Mouse (Mus musculus): Measurements from ENCODE around the gene Vhl.

Vhl gene

DNA sequence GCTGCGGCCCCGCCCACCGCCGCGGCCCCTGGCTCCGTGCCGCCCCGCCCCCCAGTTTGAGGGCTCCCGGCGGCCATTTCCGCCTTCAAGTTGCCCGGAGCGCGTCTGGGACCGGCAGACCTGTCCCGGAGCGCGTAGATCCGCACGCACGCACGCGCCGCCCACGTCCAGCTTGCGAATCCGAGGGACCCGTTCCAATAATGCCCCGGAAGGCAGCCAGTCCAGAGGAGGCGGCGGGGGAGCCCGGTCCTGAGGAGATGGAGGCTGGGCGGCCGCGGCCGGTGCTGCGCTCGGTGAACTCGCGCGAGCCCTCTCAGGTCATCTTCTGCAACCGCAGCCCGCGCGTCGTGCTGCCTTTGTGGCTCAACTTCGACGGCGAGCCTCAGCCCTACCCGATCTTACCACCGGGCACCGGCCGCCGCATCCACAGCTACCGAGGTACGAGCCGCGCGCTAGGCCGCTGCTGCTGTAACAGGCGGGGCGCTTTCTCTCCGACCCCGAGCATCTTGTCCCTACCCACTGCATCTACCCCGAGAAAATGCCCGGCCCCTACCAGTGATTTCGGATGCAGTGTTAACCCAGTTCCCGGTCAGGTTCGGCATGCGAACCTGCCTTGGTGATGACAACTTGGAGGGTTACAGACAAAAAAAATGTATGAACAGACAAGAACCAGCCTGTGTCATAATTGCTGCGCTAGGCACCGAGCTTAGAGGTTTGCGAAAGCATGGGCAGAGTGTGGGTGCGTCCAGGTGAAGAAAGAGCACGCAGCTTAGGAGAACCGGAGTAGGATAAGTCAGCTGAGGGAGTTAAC is at the start of gene Vhl:
Gene Vhl (plus strand): TSS at position 19 of the 811 bp plus-strand sequence.
- peak; percentile 82 for DNase-seq

- no peak for DNase-seq
Measured at GRCm38 (mm10) chr6:113576044-113576443, 47.7 kb upstream of the Vhl start.

DNA sequence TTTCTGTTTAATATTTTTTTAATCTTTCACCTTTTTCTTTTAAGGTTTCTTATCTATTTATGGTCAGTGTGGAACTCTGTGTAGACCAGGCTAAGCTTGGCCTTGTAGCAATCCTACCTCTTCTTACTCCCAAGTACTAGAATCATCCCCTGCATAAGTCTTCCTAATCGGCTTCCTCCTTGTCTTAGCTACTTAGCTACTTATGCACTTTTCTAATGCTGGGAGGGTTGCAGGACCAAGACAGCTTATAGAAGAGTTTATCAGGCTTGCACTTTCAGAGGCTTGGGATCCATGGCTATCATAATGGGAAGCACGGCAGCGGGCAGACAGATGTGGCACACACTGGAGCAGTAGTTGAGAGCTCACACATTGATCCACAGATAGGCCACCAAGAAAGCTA is 44.5 kb upstream of the Vhl start:
- DNase-seq: no peak

DNA sequence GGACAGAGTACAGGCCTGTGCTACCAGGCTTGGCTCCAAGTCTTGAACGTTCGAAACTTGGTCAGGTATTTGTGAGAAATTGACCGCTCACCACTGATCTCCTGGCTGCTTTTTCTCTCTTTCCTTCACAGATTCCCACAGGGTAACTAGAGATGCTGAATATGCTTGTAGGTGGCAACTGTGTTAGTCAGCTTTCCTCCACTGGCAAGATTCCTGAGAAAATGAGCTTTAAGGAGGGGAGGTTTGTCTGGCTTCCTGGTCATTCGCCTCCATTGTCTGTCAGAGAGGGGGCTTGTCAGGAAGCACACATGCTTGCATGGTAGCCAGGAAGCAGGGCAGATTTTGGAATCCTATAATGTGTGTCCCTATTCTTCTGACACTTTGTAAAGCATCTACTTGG is 40.7 kb upstream of the Vhl start:
- no peak for DNase-seq

- DNase-seq: no peak
Measured at GRCm38 (mm10) chr6:113585065-113585464, 38.7 kb upstream of the Vhl start.

DNA sequence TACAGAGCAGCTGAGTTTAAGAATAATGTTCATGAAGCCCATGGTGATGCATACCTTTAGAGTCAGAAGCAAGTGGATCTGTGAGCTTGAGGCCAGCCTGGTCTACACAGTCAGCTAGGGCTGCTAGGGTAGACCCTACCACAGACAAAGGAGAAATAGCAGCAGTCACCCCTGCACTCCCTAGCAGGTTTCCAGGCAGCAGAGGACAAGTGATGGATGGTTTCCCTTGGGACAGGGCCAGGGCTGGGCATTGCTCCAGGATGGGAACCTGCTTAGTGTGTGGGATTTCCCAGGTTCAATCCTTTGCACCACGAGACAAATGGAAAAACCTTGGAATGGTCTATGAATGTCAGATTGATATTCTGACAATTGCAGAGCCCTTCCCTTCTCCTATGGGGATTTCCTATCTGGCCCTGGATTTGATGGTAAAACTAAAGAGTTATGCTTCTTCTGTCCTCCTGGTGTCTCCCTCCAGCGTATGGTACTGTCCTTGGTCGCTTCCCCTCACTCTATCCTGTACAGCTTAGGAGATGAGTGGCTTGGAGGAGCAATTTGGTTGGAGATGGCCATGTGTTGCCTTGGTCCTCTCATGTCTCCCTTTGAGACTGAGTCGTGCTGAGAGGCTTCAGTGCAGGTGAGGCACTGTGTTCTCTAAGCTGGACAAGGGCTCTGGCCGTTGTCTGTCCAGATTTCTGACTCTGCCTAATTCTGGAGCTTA is 37.1 kb upstream of the Vhl start:
- no peak for DNase-seq

DNA sequence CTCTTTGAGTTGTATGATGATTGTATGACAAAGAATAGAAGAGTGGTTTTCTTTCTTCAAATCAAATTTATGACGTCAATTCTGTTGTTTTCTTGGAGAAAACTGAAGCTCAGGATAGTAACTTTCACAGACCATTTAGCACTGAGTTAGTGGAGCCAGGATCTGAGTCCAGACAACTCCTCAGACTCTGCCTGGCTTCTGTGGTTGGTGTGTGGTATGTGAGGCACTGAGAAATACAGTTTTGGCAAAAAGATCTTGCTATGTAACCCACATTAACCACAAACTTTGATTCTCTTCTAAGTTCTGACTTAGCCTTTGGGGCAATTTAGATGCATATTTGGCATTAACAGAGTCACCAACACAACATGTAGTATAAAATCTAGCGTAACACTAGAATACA is 31.1 kb upstream of the Vhl start:
- DNase-seq: no peak

DNA sequence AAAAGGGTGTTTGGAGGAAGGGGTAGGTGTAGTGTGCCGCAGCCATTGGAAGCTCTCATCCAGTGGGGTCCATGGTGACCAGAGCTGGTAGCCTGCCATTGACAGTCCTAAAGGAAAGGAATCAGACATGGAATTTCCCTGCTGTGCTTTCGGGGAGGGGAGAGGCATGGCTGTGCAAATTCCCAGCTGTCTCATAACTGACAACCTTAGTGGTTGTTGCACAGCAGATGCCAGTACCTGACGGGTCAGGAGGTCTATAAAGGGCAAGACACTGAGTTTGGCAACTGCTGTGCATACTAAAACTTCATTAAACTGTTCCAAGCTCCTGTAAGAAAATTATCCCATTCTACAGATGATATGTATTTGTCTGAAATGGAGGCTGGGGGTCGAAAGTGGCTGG is 25.8 kb upstream of the Vhl start:
- no peak for DNase-seq

DNA sequence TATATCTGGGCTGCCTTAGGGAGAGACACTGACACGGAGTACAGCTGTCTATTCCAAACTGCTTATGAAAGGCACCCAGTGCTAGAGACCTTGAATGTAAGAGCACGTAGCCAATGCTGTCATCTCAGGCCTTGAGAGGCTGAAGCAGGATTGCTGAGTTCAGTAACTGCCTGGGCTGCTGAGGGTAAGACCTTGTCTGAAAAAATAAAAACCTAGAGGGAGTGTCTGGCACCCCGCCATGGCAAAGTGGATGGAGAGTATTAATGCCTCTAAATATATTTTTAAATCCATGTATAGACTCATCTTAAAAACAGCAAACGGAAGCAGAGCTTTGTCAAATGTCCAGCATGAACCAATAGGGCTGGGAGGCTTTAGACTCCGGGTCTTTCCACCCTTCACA is 23.9 kb upstream of the Vhl start:
- DNase-seq: no peak

DNA sequence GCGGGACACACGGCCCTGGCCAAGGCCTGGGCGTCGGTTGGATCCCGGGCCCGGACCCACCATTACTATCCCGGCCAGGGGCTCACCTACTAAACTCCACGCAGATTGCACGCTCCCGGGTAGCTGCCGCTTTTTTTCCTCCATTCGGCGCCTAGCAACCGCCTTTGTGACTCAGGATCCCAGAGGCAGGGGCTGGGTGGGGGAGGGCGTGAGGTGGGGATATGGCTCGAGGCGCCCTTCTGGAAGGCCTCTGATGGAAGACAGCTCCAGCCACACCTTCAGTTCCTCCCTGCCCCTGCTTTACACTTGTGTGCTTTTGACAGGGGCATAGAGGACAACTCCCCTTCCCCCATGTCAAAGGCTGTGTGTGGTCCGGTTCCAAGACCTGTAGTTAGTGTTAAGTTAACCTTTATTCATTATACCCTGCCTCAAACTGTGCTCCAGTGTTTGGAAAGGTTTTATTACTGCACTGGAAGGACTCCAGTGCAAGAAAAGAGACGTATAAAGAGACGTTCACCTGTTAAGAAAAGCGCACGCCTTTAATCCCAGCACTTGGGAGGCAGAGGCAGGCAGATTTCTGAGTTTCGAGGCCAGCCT is 23.1 kb upstream of the Vhl start, which contains the start of gene Fancd2os:
Gene Fancd2os (minus strand): TSS at position 173 of the 597 bp plus-strand sequence.
- no peak for DNase-seq

- DNase-seq: no peak
Measured at GRCm38 (mm10) chr6:113602821-113603220, 20.9 kb upstream of the Vhl start.

- DNase-seq: no peak
Measured at GRCm38 (mm10) chr6:113603993-113604392, 19.8 kb upstream of the Vhl start.

GRCm38 (mm10) chr6:113604432-113605223 is 19.1 kb upstream of the Vhl start, which contains the start of gene Brk1:
Brk1 (plus strand) TSS chr6:113604772.
- DNase-seq: peak; percentile 92

DNA sequence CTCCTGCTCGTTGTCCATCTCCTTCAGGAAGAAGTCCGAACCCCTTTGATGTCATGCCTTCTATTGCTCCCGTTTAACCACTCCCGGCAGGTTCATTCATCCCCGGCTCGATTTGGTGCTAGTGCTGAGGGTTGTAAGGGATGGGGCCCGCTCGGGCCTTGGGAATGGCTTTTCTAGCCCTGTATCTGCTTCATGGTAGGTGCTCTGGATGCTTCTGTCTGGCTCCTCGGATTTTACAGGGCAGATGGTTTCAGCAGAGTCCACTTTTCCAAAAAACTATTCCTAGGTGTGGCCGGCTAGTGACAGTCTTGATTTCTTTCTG is 18.6 kb upstream of the Vhl start:
- DNase-seq: no peak

DNA sequence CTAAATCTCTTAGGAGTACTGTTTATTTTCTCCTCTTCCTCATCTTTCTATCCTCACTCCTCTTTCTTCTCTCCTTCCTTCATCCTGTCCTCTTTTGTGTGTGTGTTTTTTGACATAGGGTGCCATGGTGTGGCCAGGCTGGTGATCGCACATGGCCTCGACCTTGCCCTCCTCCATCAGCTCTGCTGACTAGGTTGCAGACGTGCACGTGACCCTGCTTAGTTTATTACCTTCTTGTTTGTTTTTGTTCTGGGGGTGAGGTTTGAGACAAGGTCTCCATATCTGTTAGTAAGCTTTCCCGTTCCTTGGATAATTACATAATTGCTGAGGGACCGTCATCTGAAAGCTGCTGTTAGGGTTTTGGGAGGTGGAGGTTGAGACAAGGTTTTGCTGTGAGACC is 14.9 kb upstream of the Vhl start:
- DNase-seq: no peak

DNA sequence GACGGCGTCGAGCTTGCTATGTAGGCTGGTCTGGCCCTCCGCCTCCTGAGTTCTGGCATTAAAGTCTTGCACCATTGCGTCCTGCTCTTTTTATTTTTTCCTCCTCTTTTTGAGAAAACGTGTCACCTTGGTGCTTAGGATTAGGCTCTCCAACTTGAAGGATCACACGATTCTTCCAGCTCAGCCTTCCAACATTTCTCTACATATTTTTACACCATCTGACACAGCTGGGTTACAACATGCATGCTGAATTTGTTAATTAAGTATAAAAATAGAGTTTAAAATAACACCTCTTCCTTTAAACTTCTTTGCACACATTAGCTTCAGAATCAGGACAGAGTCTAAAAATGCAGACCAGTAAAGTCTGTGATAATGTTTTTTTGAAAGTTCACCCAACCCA is 14.5 kb upstream of the Vhl start:
- no peak for DNase-seq

DNA sequence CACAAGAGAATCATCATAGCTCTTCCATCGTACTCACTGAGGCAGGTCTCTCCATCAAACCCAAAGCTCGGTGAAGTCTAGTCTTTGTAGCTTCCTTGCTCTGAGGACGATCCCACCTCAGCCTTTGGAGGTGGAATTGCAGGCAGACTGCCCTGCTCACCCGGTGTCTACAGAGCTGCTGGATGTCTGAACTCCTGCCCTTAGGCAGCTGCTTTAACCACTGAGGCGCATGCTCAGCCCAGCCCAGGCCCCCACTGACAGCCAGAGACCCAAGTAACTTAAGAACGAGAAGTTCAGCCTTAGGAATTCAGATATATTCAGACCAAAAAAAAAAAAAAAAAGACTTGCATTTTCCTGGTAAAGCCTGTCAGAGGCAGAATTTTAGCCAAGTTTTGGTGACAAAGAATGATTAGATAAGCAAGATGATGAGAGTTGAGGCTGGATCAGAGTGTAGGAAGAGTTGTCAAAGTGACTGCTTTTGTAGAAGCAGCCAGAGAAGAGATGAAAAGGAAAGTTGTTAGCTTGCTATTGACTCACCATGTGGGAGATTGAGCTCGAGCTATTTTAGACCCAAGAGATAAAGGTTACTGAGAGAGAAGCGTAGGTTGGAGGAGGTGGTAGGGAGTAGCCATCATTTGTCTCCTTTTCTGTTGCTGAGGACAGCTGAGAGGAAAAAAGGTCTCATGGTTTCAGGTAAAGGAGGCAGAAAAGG is 11.3 kb upstream of the Vhl start:
- no peak for DNase-seq

GRCm38 (mm10) chr6:113614152-113614551 is 9.6 kb upstream of the Vhl start:
- DNase-seq: no peak

DNA sequence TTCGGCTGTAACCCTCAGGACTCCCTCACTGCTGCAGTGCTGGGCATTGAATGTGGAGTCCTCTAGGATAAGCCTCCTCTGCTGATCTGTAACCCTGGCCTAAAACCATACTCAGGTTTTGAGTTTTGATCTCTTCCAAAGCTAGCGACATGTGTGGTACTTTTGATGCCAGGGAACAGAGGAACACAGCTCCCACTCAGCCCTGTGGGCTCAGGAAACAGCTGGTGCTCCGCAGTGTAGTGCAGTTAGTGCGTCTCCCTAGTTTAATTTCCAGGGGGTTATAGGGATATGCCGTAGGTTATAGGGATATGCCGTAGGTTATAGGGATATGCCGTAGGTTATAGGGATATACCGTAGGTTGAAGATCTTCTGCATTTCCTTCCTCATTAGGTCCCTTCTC is 8.8 kb upstream of the Vhl start:
- DNase-seq: no peak

DNA sequence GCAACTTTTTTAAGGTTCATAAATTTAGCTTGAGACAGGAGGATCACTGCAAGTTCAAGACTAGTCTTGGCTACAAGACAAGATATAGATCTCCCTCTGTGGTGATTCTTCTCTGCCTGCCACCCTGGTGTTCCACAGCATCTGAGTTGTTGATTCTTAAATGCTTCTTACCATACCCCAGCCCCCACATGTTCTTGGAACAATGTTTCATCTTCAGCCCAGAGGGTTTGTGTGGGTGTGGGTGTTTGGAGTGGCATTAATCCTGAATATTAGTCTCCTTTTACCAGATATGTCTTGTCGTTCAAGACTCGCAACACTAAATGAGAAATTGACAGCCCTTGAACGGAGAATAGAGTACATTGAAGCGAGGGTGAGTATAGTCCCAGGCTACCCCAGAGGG is 8.3 kb upstream of the Vhl start:
- DNase-seq: no peak

DNA sequence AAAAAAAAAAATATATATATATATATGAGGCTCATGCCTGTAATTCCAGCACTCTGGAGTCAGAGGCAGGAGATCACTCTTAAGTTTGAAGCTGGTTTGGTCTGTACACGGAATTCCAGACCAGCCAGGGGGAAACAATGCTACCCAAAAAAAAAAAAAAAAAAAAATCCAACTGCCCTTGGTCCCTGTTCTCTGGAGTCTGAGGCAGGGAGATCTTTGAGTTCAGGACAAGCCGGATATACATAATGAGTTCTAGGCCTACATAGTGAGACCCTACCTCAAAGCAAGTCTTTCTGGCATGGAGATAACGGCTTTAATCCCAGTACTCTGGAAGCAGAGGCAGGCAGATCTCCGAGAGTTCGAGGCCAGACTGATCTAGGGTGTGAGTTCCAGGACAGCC is 373 bp upstream of the Vhl start:
- DNase-seq: no peak

DNA sequence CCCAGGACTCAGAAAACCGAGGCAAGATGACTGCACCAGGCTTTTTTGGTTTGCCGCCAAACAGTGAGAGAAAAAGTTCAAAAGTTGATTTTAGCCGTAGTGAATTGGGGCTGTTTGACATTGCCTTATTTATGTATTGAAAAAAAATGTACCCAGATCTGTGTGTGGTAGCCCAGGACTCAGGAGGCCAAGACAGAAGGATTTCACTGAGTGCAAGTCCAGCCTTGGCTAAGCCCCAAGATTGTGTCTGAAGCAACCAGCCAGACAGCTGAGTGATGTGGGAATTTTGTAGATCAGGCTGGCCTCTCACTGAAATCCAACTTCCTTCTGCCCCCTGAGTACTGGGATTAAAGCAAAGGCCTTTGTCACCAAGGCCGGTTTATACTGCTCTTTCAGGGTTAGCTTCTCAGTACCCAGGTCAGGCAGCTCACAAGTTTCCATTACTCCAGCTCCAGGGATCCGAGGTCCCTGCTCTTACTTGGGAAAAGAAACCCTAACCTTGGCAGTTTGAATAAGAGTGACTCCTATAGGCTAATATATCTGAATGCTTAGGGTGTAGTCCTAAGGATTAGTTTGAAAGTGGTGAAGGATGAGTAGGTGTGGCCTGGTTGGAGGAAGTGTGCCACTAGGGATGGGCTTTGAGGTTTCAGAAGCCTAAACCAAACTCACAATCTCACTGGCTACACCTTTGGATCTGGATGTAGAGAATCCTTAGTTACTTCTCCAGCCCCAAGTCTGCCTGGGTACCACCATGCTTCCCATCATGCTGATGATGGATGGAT is 1.4 kb downstream of the Vhl start:
- DNase-seq: no peak

Data from cerebellum, adult 9-10 months (tissue).